Mouse (Mus musculus) MEL (cell line): ENCODE data around the gene Bckdhb. TPM values are rescaled to one million over a fixed set of nuclear protein-coding genes. Genes with fewer than 3 reads are reported as not detected.

ENCODE experiments used
- DNase-seq: peaks from one replicate; pipeline ENCODE4 v3.0.0; 2011; ENCODE audit warnings: low read depth, low spot score
- H3K27ac ChIP-seq: 2 replicates; pipeline ENCODE4 v1.5.1; 2012; ENCODE audit warnings: low read depth, mild to moderate bottlenecking, control low read depth, low read length, moderate library complexity; ENCODE audit not compliant: control insufficient read depth
- H3K27me3 ChIP-seq, 2 experiments: fragments of 150-350 bp in 1 of 2; sonication (generic) in 1 of 2; 2 replicates each; pipeline ENCODE4 v1.6.1; 2012; ENCODE audit warnings: low read length in 2 of 2, mild to moderate bottlenecking in 2 of 2, improper control_type of control experiment in 1 of 2, moderate library complexity in 1 of 2; ENCODE audit not compliant: insufficient read depth in 2 of 2, control insufficient read depth in 1 of 2
- H3K36me3 ChIP-seq, 2 experiments: 2 replicates each; pipeline ENCODE4 v1.6.1; 2012 to 2014; ENCODE audit warnings: low read length in 2 of 2, improper control_type of control experiment in 1 of 2, inconsistent platforms in 1 of 2, mild to moderate bottlenecking in 1 of 2; ENCODE audit not compliant: insufficient read depth in 2 of 2, control insufficient read depth in 1 of 2
- H3K4me1 ChIP-seq, 2 experiments: fragments of 150-350 bp in 1 of 2; sonication (generic) in 1 of 2; 2 replicates each; pipeline ENCODE4 v1.6.1; 2012; ENCODE audit warnings: low read length in 2 of 2, improper control_type of control experiment in 1 of 2, mild to moderate bottlenecking in 1 of 2; ENCODE audit not compliant: insufficient read depth in 2 of 2, control insufficient read depth in 1 of 2
- H3K4me3 ChIP-seq, 2 experiments: fragments of 150-350 bp in 1 of 2; sonication (generic) in 1 of 2; 2 replicates each; pipeline ENCODE4 v1.5.1; 2012; ENCODE audit warnings: low read depth in 2 of 2, low read length in 2 of 2, mild to moderate bottlenecking in 2 of 2, moderate library complexity in 2 of 2, control low read depth in 1 of 2, improper control_type of control experiment in 1 of 2; ENCODE audit not compliant: control insufficient read depth in 1 of 2, insufficient read depth in 1 of 2
- H3K79me2 ChIP-seq: 2 replicates; pipeline ENCODE4 v1.6.1; 2012; ENCODE audit warnings: mild to moderate bottlenecking, low read length, moderate library complexity; ENCODE audit not compliant: control insufficient read depth, poor library complexity, insufficient read depth
- H3K9ac ChIP-seq: 2 replicates; pipeline ENCODE4 v1.6.1; 2012; ENCODE audit warnings: low read depth, mild to moderate bottlenecking, control low read depth, low read length, moderate library complexity; ENCODE audit not compliant: control insufficient read depth, poor library complexity, severe bottlenecking
- H3K9me3 ChIP-seq: fragments of 150-350 bp; sonication (generic); replicated peaks from 2 replicates; pipeline ENCODE4 v1.6.1; 2012; ENCODE audit warnings: mild to moderate bottlenecking, low read length, improper control_type of control experiment, moderate library complexity; ENCODE audit not compliant: insufficient read depth
- BHLHE40 ChIP-seq: IDR thresholded peaks from 2 replicates; pipeline ENCODE4 v1.6.1; 2012; ENCODE audit warnings: low read depth, mild to moderate bottlenecking, inconsistent platforms, low read length, improper control_type of control experiment, borderline replicate concordance
- E2F4 ChIP-seq: IDR thresholded peaks from 2 replicates; pipeline ENCODE4 v1.6.1; 2011; ENCODE audit warnings: low read depth, low read length, improper control_type of control experiment, borderline replicate concordance
- ELF1 ChIP-seq: IDR thresholded peaks from 2 replicates; pipeline ENCODE4 v1.6.1; 2014; ENCODE audit warnings: low read depth, mild to moderate bottlenecking, inconsistent platforms, low read length, improper control_type of control experiment, moderate library complexity
- GABPA ChIP-seq: IDR thresholded peaks from 2 replicates; pipeline ENCODE4 v1.6.1; 2012; ENCODE audit warnings: low read depth, mild to moderate bottlenecking, inconsistent platforms, low read length, improper control_type of control experiment, moderate library complexity
- HCFC1 ChIP-seq: IDR thresholded peaks from 2 replicates; pipeline ENCODE4 v1.6.1; 2012; ENCODE audit warnings: low read depth, mild to moderate bottlenecking, inconsistent platforms, low read length, improper control_type of control experiment, moderate library complexity
- MAFK ChIP-seq: IDR thresholded peaks from 2 replicates; pipeline ENCODE4 v1.6.1; 2011; ENCODE audit warnings: low read depth, mild to moderate bottlenecking, low read length, improper control_type of control experiment, borderline replicate concordance
- MXI1 ChIP-seq: IDR thresholded peaks from 2 replicates; pipeline ENCODE4 v1.6.1; 2011; ENCODE audit warnings: mild to moderate bottlenecking, low read depth, low read length, improper control_type of control experiment
- MYB ChIP-seq: IDR thresholded peaks from 2 replicates; pipeline ENCODE4 v1.6.1; 2011; ENCODE audit warnings: mild to moderate bottlenecking, low read depth, low read length, improper control_type of control experiment
- MYC ChIP-seq: IDR thresholded peaks from 2 replicates; pipeline ENCODE4 v1.6.1; 2011; ENCODE audit warnings: low read depth, mild to moderate bottlenecking, low read length, improper control_type of control experiment, moderate library complexity
- POLR2AphosphoS5 ChIP-seq: IDR thresholded peaks from 2 replicates; pipeline ENCODE4 v1.6.1; 2012; ENCODE audit warnings: low read depth, borderline replicate concordance, mild to moderate bottlenecking, inconsistent platforms, low read length, moderate library complexity, mixed read lengths
- RAD21 ChIP-seq: IDR thresholded peaks from 2 replicates; pipeline ENCODE4 v1.6.1; 2011; ENCODE audit warnings: mild to moderate bottlenecking, low read depth, low read length, improper control_type of control experiment
- SIN3A ChIP-seq: IDR thresholded peaks from 2 replicates; pipeline ENCODE4 v1.6.1; 2012; ENCODE audit warnings: low read length, improper control_type of control experiment, inconsistent platforms
- SMC3 ChIP-seq: IDR thresholded peaks from 2 replicates; pipeline ENCODE4 v1.6.1; 2011; ENCODE audit warnings: low read depth, low read length, improper control_type of control experiment
- TAL1 ChIP-seq: IDR thresholded peaks from 2 replicates; pipeline ENCODE4 v1.6.1; 2012; ENCODE audit warnings: mild to moderate bottlenecking, inconsistent platforms, low read length, moderate library complexity, mixed read lengths
- TBP ChIP-seq: IDR thresholded peaks from 2 replicates; pipeline ENCODE4 v1.8.0; 2011; ENCODE audit warnings: low read depth, low read length, improper control_type of control experiment
- UBTF ChIP-seq: IDR thresholded peaks from 2 replicates; pipeline ENCODE4 v1.6.1; 2012; ENCODE audit warnings: low read depth, mild to moderate bottlenecking, inconsistent platforms, low read length, improper control_type of control experiment, moderate library complexity, borderline replicate concordance; ENCODE audit not compliant: insufficient read depth
- ZC3H11A ChIP-seq: IDR thresholded peaks from 2 replicates; pipeline ENCODE4 v1.6.1; 2012; ENCODE audit warnings: low read depth, mild to moderate bottlenecking, inconsistent platforms, low read length, improper control_type of control experiment
- polyA plus RNA-seq, 2 experiments: library from polyadenylated mRNA; stranded (reverse) in 1 of 2; unstranded in 1 of 2; fragments of >175 nt in 1 of 2; fragments of >200 nt in 1 of 2; gene quantifications; 2 replicates each; pipeline versions ENCODE4 v1.2.1 to v1.2.4; 2012; ENCODE audit warnings: low replicate concordance in 2 of 2, low read depth in 1 of 2; ENCODE audit not compliant: insufficient read length in 2 of 2, insufficient read depth in 1 of 2, missing spikeins in 1 of 2
- total RNA-seq: library from RNA; depleted of rRNA; stranded (reverse); fragments of 300-350 nt; gene quantifications from 2 replicates; pipeline ENCODE4 v1.2.3, GENCODE M21; 2012

Bckdhb gene
- total and polyA plus RNA-seq, 3 experiments, result 15.9 to 26.6 TPM; not detected in 1

GRCm38 (mm10) chr9:83967439-83968050 is 42.6 kb downstream of the Bckdhb start:
- no peaks in the 10 kb centered on the region for H3K9me3 ChIP-seq
- no peaks in the 10 kb centered on the region for H3K36me3 ChIP-seq
- H3K9ac ChIP-seq, result no peak overlapping the region
- TF ChIP-seq MYB, result no peak
- no peak for TF ChIP-seq ELF1
- TF ChIP-seq MAFK, result no peak
- TF ChIP-seq TBP, result no peak
- no peak for TF ChIP-seq BHLHE40
- TF ChIP-seq TAL1, result no peak
- no peak for TF ChIP-seq POLR2AphosphoS5
- no peak for TF ChIP-seq E2F4
- TF ChIP-seq MYC, result no peak
- no peak for TF ChIP-seq SIN3A
- no peak for TF ChIP-seq HCFC1
- no peak for TF ChIP-seq UBTF
- H3K4me1 ChIP-seq, result no peaks in the 10 kb centered on the region
- H3K4me3 ChIP-seq, result no peak overlapping the region
- H3K27ac ChIP-seq, result no peak overlapping the region
- no peak for DNase-seq
- H3K27me3 ChIP-seq, result no peaks in the 10 kb centered on the region
- no peaks in the 10 kb centered on the region for H3K79me2 ChIP-seq

- DNase-seq, result no peak
- H3K9me3 ChIP-seq, result no peaks in the 10 kb centered on the region
- no peak overlapping the region for H3K9ac ChIP-seq
- H3K4me3 ChIP-seq, result no peak overlapping the region
- TF ChIP-seq SIN3A (no peak), GABPA (no peak), MXI1 (no peak), TBP (no peak), RAD21 (no peak), ZC3H11A (no peak), SMC3 (no peak)
- no peaks in the 10 kb centered on the region for H3K4me1 ChIP-seq
- H3K27me3 ChIP-seq, result no peaks in the 10 kb centered on the region
- no peaks in the 10 kb centered on the region; a peak in 1 of 4 replicates for H3K36me3 ChIP-seq
- H3K79me2 ChIP-seq, result no peaks in the 10 kb centered on the region
- H3K27ac ChIP-seq, result no peak overlapping the region
Observed at GRCm38 (mm10) chr9:83969326-83969725, 44.4 kb downstream of the Bckdhb start.
